34 mouse cellular contexts compared by ENCODE assay signal in the genomic region with DNA sequence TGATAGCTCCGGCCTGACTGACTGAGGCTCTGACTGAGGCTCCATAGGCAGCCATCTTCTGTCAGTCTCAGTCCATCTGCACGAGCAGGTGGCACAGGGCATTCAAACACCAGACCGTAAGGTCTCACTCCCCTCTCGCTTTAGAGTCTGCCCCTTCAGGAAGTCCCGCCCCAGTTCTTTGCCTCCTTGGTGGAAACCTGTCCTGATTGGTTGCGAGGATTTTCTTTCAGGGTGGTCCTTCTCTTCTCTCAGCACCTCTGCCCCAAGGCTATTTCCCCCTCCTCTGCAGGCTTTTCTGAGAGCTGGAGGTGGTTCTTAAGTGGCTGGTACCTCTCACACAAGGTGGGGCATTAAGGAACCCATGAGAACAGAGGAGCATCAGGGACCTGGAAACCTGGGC. TPM values are rescaled to one million over a fixed set of nuclear protein-coding genes. Genes with fewer than 3 reads are reported as not detected.
DNase-seq lines count a peak whose midpoint lies in the region; ATAC-seq and TF ChIP-seq lines count a peak whose summit lies in the region.
"Had no signal": no experiment of that assay in that cellular context is flagged by ENCODE, and none has a peak within 500 bp of the region (broad histone marks: within the 10 kb centered on the region; RNA-seq: fewer than 3 reads in every experiment).

No protein-coding gene starts in this region.

- no peak for ATAC-seq in embryonic facial prominence, embryonic 11.5 days (replicated peaks; ENCODE audit: insufficient number of reproducible peaks, low FRiP score, low TSS enrichment, low read depth)
- ATAC-seq: forebrain, embryonic 15.5 days; inflammation-experienced regulatory T-cells, adult 6 months; midbrain, embryonic 13.5 days; Patski had no signal

- H3K9ac ChIP-seq in ES-E14 (ENCODE audit: insufficient read depth, low read depth, low read length, poor library complexity, severe bottlenecking), result no peak overlapping the region; the same call in 1 of the 2 replicates
- H3K9ac ChIP-seq in embryonic facial prominence, embryonic 11.5 days (replicated peaks; ENCODE audit: low read length), result no peak overlapping the region
- H3K9ac ChIP-seq: forebrain, embryonic 15.5 days; hindbrain, embryonic 14.5 days; liver, embryonic 15.5 days; lung, embryonic 15.5 days; midbrain, embryonic 13.5 days had no signal

- in situ Hi-C loops in ES-E14 (cut with MboI; ENCODE audit: low sequenced_read_pairs in 2 of 2, unreplicated experiment in 2 of 2), result no loop called here

- H3K4me2 ChIP-seq in embryonic facial prominence, embryonic 11.5 days (ENCODE audit: low read depth, low read length), result no peak overlapping the region
- H3K4me2 ChIP-seq: forebrain, embryonic 15.5 days; hindbrain, embryonic 14.5 days; liver, embryonic 15.5 days; lung, embryonic 15.5 days; midbrain, embryonic 13.5 days had no signal

- H3K4me3 ChIP-seq in ES-E14 (ENCODE audit: insufficient read depth in 1 of 2, low read depth in 1 of 2, low read length in 2 of 2, poor library complexity in 1 of 2, severe bottlenecking in 1 of 2), result peak overlapping the region; percentile 15 to 45
- H3K4me3 ChIP-seq in embryonic facial prominence, embryonic 11.5 days (ENCODE audit: low read depth, low read length), result no peak overlapping the region
- H3K4me3 ChIP-seq: forebrain, embryonic 15.5 days; heart, adult 2 months; liver, embryonic 15.5 days; lung, embryonic 15.5 days; megakaryocyte, embryonic 14.5 days; midbrain, embryonic 13.5 days had no signal

- peaks cover 8 to 18% of the 10 kb centered on the region in 2 experiments; a peak in 3 of 4 replicates for H3K4me1 ChIP-seq in ES-E14 (ENCODE audit: control insufficient read depth in 2 of 2, insufficient read depth in 2 of 2, low read length in 2 of 2, poor library complexity in 1 of 2)
- peaks cover 3% of the 10 kb centered on the region; the same call in 1 of the 2 replicates for H3K4me1 ChIP-seq in embryonic facial prominence, embryonic 11.5 days (ENCODE audit: control insufficient read depth, insufficient read depth, low read length)
- H3K4me1 ChIP-seq: liver, embryonic 15.5 days; megakaryocyte, embryonic 14.5 days had no signal

- 40% methylated on average over 6 of the region's 6 CpGs for WGBS in embryonic facial prominence, embryonic 11.5 days

- H3K27me3 ChIP-seq in embryonic facial prominence, embryonic 11.5 days (ENCODE audit: control insufficient read depth, insufficient read depth, low read length), result peaks cover 6% of the 10 kb centered on the region
- H3K27me3 ChIP-seq: forebrain, embryonic 15.5 days had no signal

- no peak overlapping the region for H3K27ac ChIP-seq in ES-E14 (ENCODE audit: insufficient read depth, low read depth, low read length, poor library complexity, severe bottlenecking)
- no peak overlapping the region for H3K27ac ChIP-seq in embryonic facial prominence, embryonic 11.5 days (replicated peaks; ENCODE audit: low read depth, low read length)
- H3K27ac ChIP-seq: forebrain, embryonic 15.5 days; heart, adult 2 months; hindbrain, embryonic 14.5 days; liver, embryonic 15.5 days; lung, embryonic 15.5 days; midbrain, embryonic 13.5 days had no signal

- no peaks in the 10 kb centered on the region for H3K36me3 ChIP-seq in ES-E14 (ENCODE audit: control insufficient read depth, insufficient read depth, low read length, poor library complexity, severe bottlenecking)
- H3K36me3 ChIP-seq in embryonic facial prominence, embryonic 11.5 days (replicated peaks; ENCODE audit: control insufficient read depth, insufficient read depth, low read depth, low read length), result no peaks in the 10 kb centered on the region
- H3K36me3 ChIP-seq: forebrain, embryonic 15.5 days; liver, embryonic 15.5 days; lung, embryonic 15.5 days; midbrain, embryonic 13.5 days had no signal

- no peaks in the 10 kb centered on the region for H3K9me3 ChIP-seq in ES-E14 (ENCODE audit: control insufficient read depth, insufficient read depth, low read depth, low read length)
- no peaks in the 10 kb centered on the region for H3K9me3 ChIP-seq in embryonic facial prominence, embryonic 11.5 days (replicated peaks; ENCODE audit: control insufficient read depth, low read length)
- H3K9me3 ChIP-seq: forebrain, embryonic 15.5 days; liver, embryonic 15.5 days; lung, embryonic 15.5 days; megakaryocyte, embryonic 14.5 days; midbrain, embryonic 13.5 days had no signal

- DNase-seq in thymus, postnatal 14 days, result peak; percentile 18
- DNase-seq in thymus, postnatal 25 days, result no peak
- peak; percentile 66 for DNase-seq in ES-E14 (ENCODE audit: low read depth, low spot score)
- peak; percentile 30 for DNase-seq in embryonic facial prominence, embryonic 11.5 days (ENCODE audit: low spot score)
- DNase-seq in kidney, postnatal 14 days, result no peak
- no peak for DNase-seq in frontal cortex, postnatal 36 days (ENCODE audit: low spot score in 2 of 2)
- DNase-seq in cerebellum, postnatal 25 days, result no peak
- DNase-seq: adrenal gland, postnatal 36 days; B cell, adult 2 months; cerebellum, adult 9-11 months; gastrocnemius, postnatal 14 days; heart, adult 2 months; heart, postnatal 4 days; kidney, adult 18-20 months; layer of hippocampus, adult 9-11 months; liver; lung, postnatal 36 days; right cerebral cortex, postnatal 25 days; spleen, adult 18-20 months had no signal

TF ChIP-seq in ES-E14, 5 proteins besides CTCF, POLR2A, EP300 and RAD21:
- TF ChIP-seq HCFC1 (IDR thresholded peaks at IDR 0.05; ENCODE audit: borderline replicate concordance, insufficient read depth, low read length), result no peak
- no peak for TF ChIP-seq ZNF384 (IDR thresholded peaks at IDR 0.05; ENCODE audit: low read depth, low read length)
- TF ChIP-seq ZC3H11A (IDR thresholded peaks at IDR 0.05; ENCODE audit: borderline replicate concordance, low read depth, low read length), result no peak
- TF ChIP-seq MAFK (IDR thresholded peaks at IDR 0.05; ENCODE audit: insufficient read depth, low read depth, low read length), result no peak
- no peak for TF ChIP-seq CHD2 (IDR thresholded peaks at IDR 0.05; ENCODE audit: low read depth, low read length)

RNA-seq across cellular contexts. Expression of a gene that starts 4.6 kb away (rescaled TPM):
- not detected in 2 replicates for total RNA-seq in ES-E14 (2012; rRNA removed)
- not detected in 2 replicates for polyA plus RNA-seq in embryonic facial prominence, embryonic 11.5 days (2014; fragmentation: Nextera tagmentation; extraction: Ambion mirVana)
- total RNA-seq: adrenal gland, postnatal 36 days; gastrocnemius, postnatal 14 days; heart, adult 2 months; heart, postnatal 4 days; left cerebral cortex, adult 18-20 months; left cerebral cortex, postnatal 36 days; monocyte, adult 5-6 weeks; neutrophil, adult 5-6 weeks had no signal
- polyA plus RNA-seq: heart, embryonic 14.5 days; inflammation-experienced regulatory T-cells, adult 6 months; kidney, embryonic 16.5 days; large intestine, adult 2 months; liver, embryonic 15.5 days; Patski had no signal

RNA-seq across cellular contexts. Expression of a gene that starts 8.7 kb away (rescaled TPM):
- total RNA-seq in ES-E14 (2012; rRNA removed), result 0.18 and 0.26 TPM in 2 replicates
- 0.14 and 0.17 TPM in 2 replicates for polyA plus RNA-seq in embryonic facial prominence, embryonic 11.5 days (2014; fragmentation: Nextera tagmentation; extraction: Ambion mirVana)
- total RNA-seq: heart, adult 2 months; monocyte, adult 5-6 weeks; neutrophil, adult 5-6 weeks had no signal
- polyA plus RNA-seq: inflammation-experienced regulatory T-cells, adult 6 months; liver, embryonic 15.5 days; Patski had no signal

Comparison
In these comparisons a context has a peak if more than half of its experiments do, and no peak if none do; other contexts are left out.
1. DNase-seq: peak in thymus, postnatal 14 days (single experiment), ES-E14 (single experiment) and embryonic facial prominence, embryonic 11.5 days (single experiment); none in thymus, postnatal 25 days (single experiment), kidney, postnatal 14 days (single experiment), frontal cortex, postnatal 36 days (0 of 2) and cerebellum, postnatal 25 days (0 of 2).